Mouse (Mus musculus): ENCODE measurements around the gene Islr2. TPM values are rescaled to one million over a fixed set of nuclear protein-coding genes. Genes with fewer than 3 reads are reported as not detected.

The Islr2 gene
- polyA plus RNA-seq, 1 experiment: 1.7 TPM

DNA sequence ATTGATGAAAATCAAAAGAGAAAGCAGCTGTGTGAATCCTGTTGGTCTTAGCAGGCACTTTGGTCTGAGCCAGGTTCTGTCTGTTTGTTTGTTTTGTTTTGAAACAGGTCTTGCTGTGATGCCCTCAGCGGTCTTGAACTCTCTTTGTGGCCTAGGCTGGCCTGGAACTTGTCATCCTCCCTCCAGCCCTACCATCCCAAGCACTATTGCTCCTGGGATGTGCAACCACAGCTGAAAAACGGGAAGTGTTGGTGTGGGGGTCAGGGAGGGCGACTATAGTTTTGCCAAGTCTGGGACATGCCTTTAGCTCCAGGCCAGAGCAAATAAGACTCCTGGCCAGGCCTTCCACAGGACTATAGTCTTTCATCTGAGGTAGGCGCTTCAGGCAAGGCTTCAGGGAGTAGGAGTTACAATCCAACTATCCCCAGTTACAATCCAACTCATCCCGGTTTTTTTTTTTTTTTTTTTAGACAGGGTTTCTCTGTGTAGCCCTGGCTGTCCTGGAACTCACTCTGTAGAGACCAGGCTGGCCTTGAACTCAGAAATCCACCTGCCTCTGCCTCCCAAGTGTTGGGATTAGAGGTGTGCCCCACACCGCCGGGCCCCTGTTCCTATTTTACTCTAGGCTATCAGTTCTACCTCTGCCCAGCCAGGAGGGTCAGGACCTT lies 44.8 kb upstream of the Islr2 start:
- peak overlapping the region; percentile 89 for H3K27ac ChIP-seq (ENCODE audit: insufficient read depth, low read depth, low read length)
- no peak for TF ChIP-seq POLR2A (IDR thresholded peaks at IDR 0.05; ENCODE audit: low read depth, low read length)
- no peak for TF ChIP-seq CTCF (conservative IDR thresholded peaks at IDR 0.05; ENCODE audit: insufficient read depth, insufficient read length, low read depth, low read length)
- H3K27me3 ChIP-seq (replicated peaks; ENCODE audit: control insufficient read depth, insufficient read depth, low read length): no peaks in the 10 kb centered on the region
- WGBS: 11% methylated on average over 7 of the region's 7 CpGs
- H3K36me3 ChIP-seq (ENCODE audit: control insufficient read depth, insufficient read depth, low read length): no peaks in the 10 kb centered on the region
- peaks cover 14% of the 10 kb centered on the region; the same call in 1 of the 2 replicates for H3K4me1 ChIP-seq (ENCODE audit: control insufficient read depth, insufficient read depth, low read length)
- peak overlapping the region; percentile 91 for H3K4me3 ChIP-seq (ENCODE audit: insufficient read depth, low read depth, low read length)
- no peak for DNase-seq

GRCm38 (mm10) chr9:58247064-58247759 lies 43.1 kb upstream of the Islr2 start:
- peak; percentile 89 for DNase-seq
- Histone ChIP-seq H3K27me3 (replicated peaks; ENCODE audit: control insufficient read depth, insufficient read depth, low read length) (no peaks in the 10 kb centered on the region), H3K36me3 (ENCODE audit: control insufficient read depth, insufficient read depth, low read length) (no peaks in the 10 kb centered on the region), H3K4me3 (ENCODE audit: insufficient read depth, low read depth, low read length) (peak overlapping the region; percentile 14; the same call in 1 of the 2 replicates), H3K4me1 (ENCODE audit: control insufficient read depth, insufficient read depth, low read length) (peaks cover 14% of the 10 kb centered on the region; the same call in 1 of the 2 replicates), H3K27ac (ENCODE audit: insufficient read depth, low read depth, low read length) (peak overlapping the region; percentile 55)
- 8% methylated on average over 25 of the region's 25 CpGs for WGBS
- peak; percentile 71 for TF ChIP-seq CTCF (conservative IDR thresholded peaks at IDR 0.05; ENCODE audit: insufficient read depth, insufficient read length, low read depth, low read length)
- TF ChIP-seq POLR2A (IDR thresholded peaks at IDR 0.05; ENCODE audit: low read depth, low read length): no peak

DNA sequence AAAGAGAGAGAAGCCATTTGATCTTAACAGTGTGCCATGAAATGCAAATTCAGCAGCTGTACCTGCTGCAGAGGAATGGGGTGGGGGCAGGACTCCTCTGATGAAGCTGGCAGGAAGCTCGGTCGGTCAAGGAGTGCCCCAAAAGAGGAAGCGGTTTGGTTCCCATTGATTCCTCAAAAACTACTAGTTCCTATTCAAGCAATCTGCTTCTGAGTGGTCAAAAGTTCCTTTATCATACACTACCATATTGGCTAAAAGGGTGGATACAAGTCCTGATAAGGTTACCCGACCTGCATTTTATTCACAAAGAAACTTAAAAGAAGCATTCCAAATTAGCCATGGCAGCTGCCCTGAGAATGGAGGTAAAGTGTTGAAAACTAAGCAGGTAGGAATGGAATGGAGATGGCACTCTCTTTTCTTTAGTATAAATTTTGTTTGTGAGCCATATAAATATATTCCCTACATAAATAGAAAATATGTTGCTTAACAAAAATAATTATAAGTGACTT lies 42.0 kb upstream of the Islr2 start:
- no peak overlapping the region for H3K27ac ChIP-seq (ENCODE audit: insufficient read depth, low read depth, low read length)
- peaks cover 14% of the 10 kb centered on the region; the same call in 1 of the 2 replicates for H3K4me1 ChIP-seq (ENCODE audit: control insufficient read depth, insufficient read depth, low read length)
- no peak for TF ChIP-seq POLR2A (IDR thresholded peaks at IDR 0.05; ENCODE audit: low read depth, low read length)
- TF ChIP-seq CTCF (conservative IDR thresholded peaks at IDR 0.05; ENCODE audit: insufficient read depth, insufficient read length, low read depth, low read length): no peak
- WGBS: 41% methylated on average over 4 of the region's 4 CpGs
- no peak overlapping the region for H3K4me3 ChIP-seq (ENCODE audit: insufficient read depth, low read depth, low read length)
- no peak for DNase-seq
- H3K27me3 ChIP-seq (replicated peaks; ENCODE audit: control insufficient read depth, insufficient read depth, low read length): no peaks in the 10 kb centered on the region
- no peaks in the 10 kb centered on the region for H3K36me3 ChIP-seq (ENCODE audit: control insufficient read depth, insufficient read depth, low read length)

DNA sequence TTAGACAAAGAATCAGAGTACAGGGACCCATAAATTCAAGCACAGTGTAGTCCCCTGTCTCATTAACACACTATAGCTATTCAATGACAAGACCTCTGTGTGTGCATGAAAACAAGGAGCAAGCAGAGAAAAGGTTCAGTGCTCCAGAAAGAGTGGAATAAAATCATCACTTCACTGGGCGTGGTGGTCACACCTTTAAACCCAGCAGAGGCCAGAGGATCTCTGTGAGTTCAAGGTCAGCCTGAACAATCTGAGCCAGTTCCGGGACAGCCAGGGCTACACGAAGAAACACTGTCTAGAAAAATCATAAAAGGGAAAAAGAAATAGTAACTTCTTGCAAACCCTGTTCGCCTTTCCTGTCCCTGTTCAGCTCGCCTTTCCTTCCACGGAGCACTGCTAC lies 39.6 kb upstream of the Islr2 start:
- Histone ChIP-seq H3K36me3 (ENCODE audit: control insufficient read depth, insufficient read depth, low read length) (no peaks in the 10 kb centered on the region), H3K4me1 (ENCODE audit: control insufficient read depth, insufficient read depth, low read length) (peaks cover 12% of the 10 kb centered on the region; the same call in 1 of the 2 replicates), H3K4me3 (ENCODE audit: insufficient read depth, low read depth, low read length) (no peak overlapping the region), H3K27ac (ENCODE audit: insufficient read depth, low read depth, low read length) (no peak overlapping the region), H3K27me3 (replicated peaks; ENCODE audit: control insufficient read depth, insufficient read depth, low read length) (no peaks in the 10 kb centered on the region)
- 71% methylated on average over 6 of the region's 6 CpGs for WGBS
- no peak for TF ChIP-seq POLR2A (IDR thresholded peaks at IDR 0.05; ENCODE audit: low read depth, low read length)
- no peak for TF ChIP-seq CTCF (conservative IDR thresholded peaks at IDR 0.05; ENCODE audit: insufficient read depth, insufficient read length, low read depth, low read length)
- DNase-seq: no peak

DNA sequence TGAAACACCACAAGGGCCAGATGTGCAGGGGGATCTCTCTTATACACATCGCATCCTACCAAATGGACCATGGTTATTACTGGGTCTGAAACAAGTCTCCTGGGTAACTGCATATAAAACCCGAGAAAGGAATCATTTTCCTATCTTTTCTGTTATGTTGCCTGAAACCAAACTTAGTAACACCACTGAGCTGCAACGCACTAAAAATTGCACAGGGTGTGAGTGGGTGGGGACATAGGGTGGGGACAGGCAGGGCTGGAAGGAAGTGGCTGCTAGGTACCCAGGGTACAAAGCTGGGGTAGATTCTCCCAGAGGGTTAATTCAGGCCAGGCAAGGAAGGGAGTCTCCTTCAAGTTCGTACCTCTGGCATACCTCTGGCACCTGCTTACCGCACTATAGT lies 38.6 kb upstream of the Islr2 start:
- peaks cover 8% of the 10 kb centered on the region; the same call in 1 of the 2 replicates for H3K4me1 ChIP-seq (ENCODE audit: control insufficient read depth, insufficient read depth, low read length)
- no peak for TF ChIP-seq POLR2A (IDR thresholded peaks at IDR 0.05; ENCODE audit: low read depth, low read length)
- TF ChIP-seq CTCF (conservative IDR thresholded peaks at IDR 0.05; ENCODE audit: insufficient read depth, insufficient read length, low read depth, low read length): no peak
- WGBS: 62% methylated on average over 5 of the region's 5 CpGs
- no peak overlapping the region for H3K27ac ChIP-seq (ENCODE audit: insufficient read depth, low read depth, low read length)
- H3K4me3 ChIP-seq (ENCODE audit: insufficient read depth, low read depth, low read length): no peak overlapping the region
- no peak for DNase-seq
- no peaks in the 10 kb centered on the region for H3K36me3 ChIP-seq (ENCODE audit: control insufficient read depth, insufficient read depth, low read length)
- no peaks in the 10 kb centered on the region for H3K27me3 ChIP-seq (replicated peaks; ENCODE audit: control insufficient read depth, insufficient read depth, low read length)

- 47% methylated on average over 9 of the region's 9 CpGs for WGBS
- H3K4me3 ChIP-seq (ENCODE audit: insufficient read depth, low read depth, low read length): no peak overlapping the region
- TF ChIP-seq POLR2A (IDR thresholded peaks at IDR 0.05; ENCODE audit: low read depth, low read length): no peak
- TF ChIP-seq CTCF (conservative IDR thresholded peaks at IDR 0.05; ENCODE audit: insufficient read depth, insufficient read length, low read depth, low read length): no peak
- H3K36me3 ChIP-seq (ENCODE audit: control insufficient read depth, insufficient read depth, low read length): no peaks in the 10 kb centered on the region; the same call in 1 of the 2 replicates
- H3K27me3 ChIP-seq (replicated peaks; ENCODE audit: control insufficient read depth, insufficient read depth, low read length): no peaks in the 10 kb centered on the region
- no peak overlapping the region for H3K27ac ChIP-seq (ENCODE audit: insufficient read depth, low read depth, low read length)
- peak; percentile 66 for DNase-seq
- peaks cover 8% of the 10 kb centered on the region; the same call in 1 of the 2 replicates for H3K4me1 ChIP-seq (ENCODE audit: control insufficient read depth, insufficient read depth, low read length)
Measured at GRCm38 (mm10) chr9:58241780-58242485, 37.8 kb upstream of the Islr2 start.
